Mouse (Mus musculus): ENCODE measurements around the gene Cs. TPM values are rescaled to one million over a fixed set of nuclear protein-coding genes. Genes with fewer than 3 reads are reported as not detected.

Cs gene
- total RNA-seq, 2 experiments from 2014 or later = 369 to 370 TPM

DNA sequence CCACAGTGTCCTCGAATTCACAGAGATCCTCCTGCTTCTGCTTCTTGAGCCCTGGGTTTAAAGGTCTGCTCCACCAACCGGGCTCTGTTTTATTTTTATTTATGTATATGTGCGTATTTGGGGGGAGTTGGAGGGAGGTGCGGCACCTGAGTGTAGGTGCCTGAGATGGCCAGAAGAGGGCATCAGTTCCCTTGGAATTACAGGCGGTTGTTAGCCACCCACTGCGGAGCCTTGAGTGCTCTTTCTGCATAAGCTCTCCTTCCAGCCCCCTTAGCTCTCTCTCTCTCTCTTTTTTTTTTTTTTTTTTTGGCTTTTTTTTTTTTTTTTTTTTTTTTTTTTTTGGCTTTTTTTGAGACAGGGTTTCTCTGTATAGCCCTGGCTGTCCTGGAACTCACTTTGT, 36.9 kb downstream of the Cs start:
- peak in 1 of 2 experiments; percentile 19 for DNase-seq

DNA sequence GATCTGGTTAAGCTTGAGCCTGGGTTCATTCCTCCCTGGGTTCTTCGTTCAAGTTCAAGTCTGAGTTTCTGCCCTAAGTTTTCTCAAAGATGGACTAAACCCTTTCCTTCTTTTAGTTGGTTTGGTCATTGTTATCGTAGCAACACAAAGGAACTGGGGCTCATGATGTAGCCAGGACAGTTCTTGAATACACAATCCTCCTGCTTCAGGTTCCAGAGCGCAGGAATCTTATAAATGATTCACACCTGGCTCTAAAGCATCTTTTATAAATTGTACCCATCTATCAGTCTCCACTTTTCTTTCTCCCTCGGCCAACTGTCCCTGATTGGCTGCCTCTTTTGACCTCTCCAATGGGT, 38.5 kb downstream of the Cs start:
- no peak for DNase-seq

DNA sequence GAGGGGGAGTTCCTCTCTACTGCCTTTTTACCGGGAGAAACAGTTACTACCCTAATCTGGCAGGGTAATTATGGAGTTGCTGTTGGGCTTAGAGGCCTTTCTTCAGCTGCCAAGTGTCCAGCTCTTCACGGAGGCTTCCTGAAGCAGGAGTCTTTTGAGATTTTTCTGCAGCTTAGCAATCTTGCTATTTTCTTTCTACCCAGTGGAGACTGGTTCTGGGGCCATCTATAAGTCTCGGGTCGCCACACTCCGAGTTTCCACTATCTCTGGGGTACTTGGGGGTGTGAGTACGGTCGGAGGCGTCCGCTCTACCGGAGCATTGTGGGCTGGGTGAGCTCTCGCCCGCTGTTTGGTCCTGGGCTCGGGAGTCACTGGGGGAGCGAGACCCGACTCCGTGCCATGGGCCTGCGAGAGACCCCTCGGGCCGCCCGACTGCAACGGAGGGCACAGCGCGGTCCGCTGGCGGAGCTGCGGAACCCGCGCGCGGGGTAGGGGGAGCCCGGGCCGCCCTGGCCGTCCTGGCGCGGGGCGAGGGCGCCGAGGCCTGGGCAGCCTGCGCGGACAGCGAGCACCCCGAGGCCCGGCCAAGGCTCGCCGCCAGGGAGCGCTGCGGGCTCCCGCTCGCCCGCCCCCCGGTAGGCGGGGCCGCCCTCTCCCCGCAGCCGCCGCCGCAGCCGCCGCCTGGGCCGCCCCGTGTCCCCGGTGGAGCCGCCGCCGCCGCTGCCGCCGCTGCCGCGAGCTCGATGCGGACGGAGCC, 39.1 kb downstream of the Cs start, which contains the start of gene Ankrd52:
Ankrd52 (plus strand) TSS at position 661 of the 757 bp plus-strand sequence.
- peak; percentile 92 to 96 for DNase-seq

- peak; percentile 48 to 66 for DNase-seq
These were observed 39.8 kb downstream of the Cs start for GRCm38 (mm10) chr10:128377222-128377939.

- no peak for DNase-seq
These were observed 40.5 kb downstream of the Cs start for GRCm38 (mm10) chr10:128377940-128378448.

- peak; percentile 54 to 63 for DNase-seq
These were observed 40.9 kb downstream of the Cs start for GRCm38 (mm10) chr10:128378462-128378861.

GRCm38 (mm10) chr10:128379260-128379659, 41.7 kb downstream of the Cs start:
- DNase-seq = no peak

GRCm38 (mm10) chr10:128380565-128380964, 43.0 kb downstream of the Cs start:
- no peak for DNase-seq

- no peak for DNase-seq
These were observed 44.9 kb downstream of the Cs start for GRCm38 (mm10) chr10:128382482-128382881.

GRCm38 (mm10) chr10:128385902-128386301, 48.4 kb downstream of the Cs start:
- DNase-seq = no peak

DNA sequence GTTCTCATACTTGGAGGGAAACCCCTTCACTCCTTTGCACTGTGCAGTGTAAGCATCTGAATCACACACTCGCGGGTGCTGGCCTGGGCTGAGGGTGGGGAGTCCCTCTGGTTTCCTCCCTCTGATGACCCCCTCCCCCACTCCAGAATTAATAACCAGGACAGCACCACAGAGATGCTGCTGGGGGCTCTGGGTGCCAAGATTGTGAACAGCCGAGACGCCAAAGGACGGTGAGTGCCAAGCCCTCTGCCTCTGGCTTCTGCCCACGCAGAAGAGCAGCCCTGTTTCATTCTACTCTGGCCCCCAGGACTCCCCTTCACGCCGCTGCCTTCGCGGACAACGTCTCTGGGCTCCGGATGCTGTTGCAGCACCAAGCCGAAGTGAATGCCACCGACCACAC, 51.4 kb downstream of the Cs start:
- no peak for DNase-seq

- DNase-seq = peak; percentile 85 to 86
These were observed 52.0 kb downstream of the Cs start for GRCm38 (mm10) chr10:128389570-128389969.

- DNase-seq = peak; percentile 69 to 74
These were observed 52.8 kb downstream of the Cs start for GRCm38 (mm10) chr10:128390366-128390765.

DNA sequence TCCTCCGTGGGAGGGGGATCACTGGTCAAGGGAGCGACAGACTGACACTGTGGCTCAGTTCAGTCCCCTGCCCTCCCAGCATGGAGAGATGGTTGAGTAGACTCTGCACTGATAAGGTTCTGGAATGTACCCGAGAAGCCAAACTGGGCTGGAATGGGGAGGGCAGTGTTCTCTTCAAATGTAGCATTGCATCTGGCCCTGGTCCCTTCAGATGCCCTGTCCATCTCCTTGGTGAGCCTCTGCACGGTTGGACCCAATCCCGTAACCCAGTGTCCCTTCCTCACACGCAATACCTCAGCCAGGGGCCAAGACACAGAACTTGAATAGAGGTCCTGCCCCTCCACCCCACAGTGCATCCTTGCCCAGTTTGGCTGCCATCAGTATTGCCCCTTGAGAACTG, 54.3 kb downstream of the Cs start:
- DNase-seq = no peak

DNA sequence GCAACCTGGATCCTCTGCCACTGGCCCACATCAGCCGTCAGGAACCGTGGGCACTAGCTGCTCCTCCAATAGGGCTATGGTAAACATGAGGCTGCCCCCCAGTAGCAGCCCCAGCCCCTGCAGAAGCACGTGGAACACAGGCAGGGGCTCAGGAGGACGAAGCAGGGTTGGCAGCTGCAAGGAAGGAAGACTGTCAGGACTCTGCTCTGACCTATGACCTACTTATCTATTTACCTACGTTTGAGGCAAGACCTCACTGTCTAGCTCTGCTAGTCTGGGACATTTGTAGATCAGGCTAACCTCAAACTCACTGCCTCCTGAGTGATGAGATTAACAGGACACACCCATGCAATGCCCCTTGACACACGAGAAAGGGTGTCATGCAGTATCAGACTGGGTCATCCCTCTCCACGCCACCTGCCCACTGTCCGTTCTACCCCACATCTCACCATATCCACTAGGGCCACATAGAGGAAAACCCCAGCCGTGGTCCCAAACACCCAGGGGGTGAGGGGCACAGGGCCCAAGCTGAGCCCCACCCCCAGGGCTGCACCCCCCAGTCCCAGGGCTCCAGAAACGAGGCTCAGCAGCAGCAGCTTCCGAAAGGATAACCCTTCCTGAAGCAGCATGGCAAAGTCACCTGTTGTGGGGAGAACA, 58.6 kb downstream of the Cs start:
- DNase-seq = no peak

DNA sequence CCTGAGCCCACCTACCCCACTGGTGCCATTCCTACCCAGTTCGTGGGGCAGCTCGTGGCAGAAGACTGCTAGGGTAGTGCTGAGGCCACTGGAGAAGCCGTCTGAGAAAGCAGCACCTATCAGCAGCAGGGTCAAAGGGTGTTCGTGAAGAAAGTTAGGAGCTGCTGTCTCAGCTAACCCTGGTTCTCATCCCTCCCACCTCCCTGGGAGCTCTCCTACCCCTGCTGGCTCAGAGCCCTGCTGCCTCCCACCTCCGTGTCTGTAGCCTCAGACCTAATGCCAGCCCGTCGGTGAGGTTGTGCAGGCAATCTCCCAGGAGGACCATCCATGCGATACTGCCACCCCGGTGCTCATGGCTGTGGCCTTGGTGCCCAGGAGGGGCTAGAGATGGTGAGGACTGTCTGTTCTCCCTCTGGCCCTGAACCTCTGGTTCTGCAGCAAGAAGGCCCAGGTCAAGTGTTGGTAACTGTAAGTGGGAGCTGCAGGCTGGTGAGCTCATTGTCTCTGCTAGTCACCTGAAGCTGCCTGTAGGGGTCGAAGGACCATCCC, 59.3 kb downstream of the Cs start:
- no peak for DNase-seq

DNA sequence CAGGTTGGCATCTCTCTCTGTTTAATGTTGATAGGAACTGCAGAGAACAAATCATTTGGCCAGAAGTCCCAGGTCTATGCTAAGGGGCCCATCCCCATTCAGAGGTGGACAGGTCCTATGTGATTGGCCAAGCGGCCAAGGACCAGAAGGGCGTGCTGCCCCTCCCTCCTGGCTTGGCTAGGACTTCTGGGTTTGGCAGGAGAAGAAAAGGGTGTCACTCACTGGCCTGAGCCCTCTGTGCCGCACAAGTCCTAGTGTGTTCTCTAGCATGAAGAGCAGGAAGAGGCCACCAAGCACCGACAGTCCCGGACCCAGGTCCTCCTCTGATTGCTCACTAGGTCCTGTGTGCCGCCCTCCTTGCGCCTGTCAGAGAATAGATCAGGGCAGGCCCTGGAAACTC, 59.9 kb downstream of the Cs start:
- DNase-seq = peak in 1 of 2 experiments; percentile 52

DNA sequence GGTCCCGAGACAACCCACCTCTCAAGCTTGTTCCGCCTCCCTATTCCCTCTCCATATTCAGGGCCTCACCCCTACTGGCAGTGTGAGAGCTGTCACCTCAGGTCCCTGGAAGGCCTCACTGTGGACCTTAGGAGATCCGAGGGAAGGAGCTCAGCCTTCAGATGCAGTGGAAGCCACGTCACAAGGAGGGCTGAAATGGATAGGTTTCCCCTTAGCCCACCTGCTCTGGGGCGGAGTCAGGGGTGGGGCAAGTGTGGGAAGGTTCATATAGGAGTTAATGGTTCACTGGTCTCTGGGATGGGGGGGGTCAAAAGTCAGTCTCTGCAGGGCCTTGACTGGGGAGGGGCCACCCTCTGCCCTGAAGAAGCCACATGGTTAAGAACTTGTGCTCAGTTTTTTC, 62.8 kb downstream of the Cs start:
- no peak for DNase-seq

- no peak for DNase-seq
These were observed 63.5 kb downstream of the Cs start, which contains the start of gene Slc39a5 for GRCm38 (mm10) chr10:128401056-128401455. Gene Slc39a5 (minus strand): TSS chr10:128401229.

DNA sequence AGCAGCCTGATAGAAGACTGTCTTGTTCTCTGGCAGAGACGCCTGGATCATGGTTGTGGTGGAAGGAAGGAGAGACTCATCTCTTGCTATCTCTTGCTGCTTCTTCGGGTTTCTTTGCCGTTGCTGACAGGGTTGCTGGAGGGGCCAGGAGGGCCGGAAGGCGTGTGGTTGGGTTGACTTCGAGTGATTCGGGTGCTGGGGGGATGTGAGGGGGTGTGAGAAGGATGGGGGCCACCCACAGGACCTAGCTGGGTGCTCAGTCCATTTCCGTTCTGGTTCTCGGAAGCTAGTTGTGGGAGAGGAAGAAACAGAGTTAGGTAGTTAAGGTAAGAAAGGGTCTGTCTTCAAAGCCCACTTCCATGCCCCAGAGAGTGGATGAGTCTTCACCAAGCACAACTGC, 64.1 kb downstream of the Cs start:
- no peak for DNase-seq

- no peak for DNase-seq
These were observed 66.4 kb downstream of the Cs start for GRCm38 (mm10) chr10:128403931-128404330.
